Mouse (Mus musculus) heart, embryonic 11.5 days (tissue): ENCODE data around the gene Btbd7. TPM values are rescaled to one million over a fixed set of nuclear protein-coding genes. Genes with fewer than 3 reads are reported as not detected.

Experiments
- ATAC-seq: fragments of 200-750 bp; cut with Nextera tagmentation; replicated peaks from 2 replicates; pipeline ENCODE4 v1.8.0; 2017; ENCODE audit warnings: moderate library complexity; ENCODE audit not compliant: insufficient number of reproducible peaks, low FRiP score, low TSS enrichment
- H3K27ac ChIP-seq: fragments of 300-500 bp; sonication (generic); 2 replicates; pipeline ENCODE4 v1.5.1; 2014; ENCODE audit warnings: mild to moderate bottlenecking, low read depth, low read length
- H3K27me3 ChIP-seq: fragments of 300-500 bp; sonication (generic); 2 replicates; pipeline ENCODE4 v1.6.1; 2014; ENCODE audit warnings: mild to moderate bottlenecking, low read length, mixed read lengths; ENCODE audit not compliant: control insufficient read depth, insufficient read depth
- H3K36me3 ChIP-seq: fragments of 300-500 bp; sonication (generic); 2 replicates; pipeline ENCODE4 v1.6.1; 2014; ENCODE audit warnings: mild to moderate bottlenecking, low read length, moderate library complexity, mixed read lengths; ENCODE audit not compliant: control insufficient read depth, insufficient read depth
- H3K4me1 ChIP-seq: fragments of 300-500 bp; sonication (generic); 2 replicates; pipeline ENCODE4 v1.6.1; 2014; ENCODE audit warnings: low read length; ENCODE audit not compliant: control insufficient read depth, insufficient read depth
- H3K4me2 ChIP-seq: fragments of 300-500 bp; sonication (generic); 2 replicates; pipeline ENCODE4 v1.6.1; 2014; ENCODE audit warnings: mild to moderate bottlenecking, moderate library complexity
- H3K4me3 ChIP-seq: fragments of 300-500 bp; sonication (generic); 2 replicates; pipeline ENCODE4 v1.5.1; 2014; ENCODE audit warnings: low read depth, low read length
- H3K9ac ChIP-seq: fragments of 300-500 bp; sonication (generic); 2 replicates; pipeline ENCODE4 v1.6.1; 2014; ENCODE audit warnings: mild to moderate bottlenecking, low read depth, low read length, moderate library complexity
- H3K9me3 ChIP-seq: fragments of 300-500 bp; sonication (generic); replicated peaks from 2 replicates; pipeline ENCODE4 v1.6.1; 2016; ENCODE audit warnings: low read length; ENCODE audit not compliant: control insufficient read depth
- WGBS: fragments of 180-500 bp; shearing (Covaris S2); extraction: QIAGEN DNeasy Blood & Tissue Kit; methylation state at CpG from one replicate; pipeline ENCODE4 v1.1.7; 2014; ENCODE audit not compliant: insufficient replicate concordance; 5-methylcytosine and 5-hydroxymethylcytosine counted together
- polyA plus RNA-seq: library from polyadenylated mRNA; unstranded; fragments of >200 nt; fragmentation: Nextera tagmentation; extraction: Ambion mirVana; gene quantifications from 2 replicates; pipeline ENCODE4 v1.2.1, GENCODE M21; 2014

The Btbd7 gene
- polyA plus RNA-seq, 1 experiment from 2014 or later = 15.1 TPM

DNA sequence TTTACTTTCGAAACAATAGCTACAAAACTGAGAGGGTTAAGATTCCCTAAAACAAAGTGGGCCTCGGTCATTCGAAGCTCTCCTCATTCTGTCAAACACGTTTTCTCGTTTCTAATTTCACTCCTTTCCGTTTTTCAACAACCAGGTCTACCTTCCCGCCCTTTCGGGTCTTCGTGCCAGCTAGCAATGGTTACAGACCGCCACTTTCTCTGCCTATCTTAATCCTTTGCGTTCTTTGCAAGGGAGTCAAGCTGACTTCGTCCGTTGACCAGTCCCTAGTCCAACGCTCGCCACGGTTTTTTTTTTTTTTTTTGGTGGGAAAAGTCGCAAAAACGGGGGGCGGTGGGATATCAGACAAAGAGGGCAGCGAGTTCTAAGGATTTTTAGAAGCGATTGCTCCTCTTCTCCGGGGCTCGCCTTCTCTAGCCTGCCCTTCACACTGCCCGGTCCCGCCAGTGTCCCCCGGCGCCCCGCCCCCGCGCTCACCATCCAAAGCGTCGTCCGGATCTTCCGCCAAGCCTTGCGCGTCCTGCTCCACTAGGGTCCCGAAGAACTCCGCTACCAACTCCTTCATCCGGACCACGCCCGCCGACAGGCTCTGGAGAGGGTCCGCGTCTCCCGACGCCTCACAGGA, 121.1 kb downstream of the Btbd7 start:
- WGBS = under 1% methylated on average over 46 of the region's 46 CpGs
- Histone ChIP-seq H3K4me3 (peak overlapping the region; percentile 73), H3K9me3 (no peaks in the 10 kb centered on the region), H3K9ac (peak overlapping the region; percentile 78), H3K4me2 (peak overlapping the region; percentile 79), H3K36me3 (no peaks in the 10 kb centered on the region), H3K27me3 (no peaks in the 10 kb centered on the region), H3K4me1 (peaks cover 20% of the 10 kb centered on the region), H3K27ac (peak overlapping the region; percentile 91)
- ATAC-seq = peak; percentile 85

DNA sequence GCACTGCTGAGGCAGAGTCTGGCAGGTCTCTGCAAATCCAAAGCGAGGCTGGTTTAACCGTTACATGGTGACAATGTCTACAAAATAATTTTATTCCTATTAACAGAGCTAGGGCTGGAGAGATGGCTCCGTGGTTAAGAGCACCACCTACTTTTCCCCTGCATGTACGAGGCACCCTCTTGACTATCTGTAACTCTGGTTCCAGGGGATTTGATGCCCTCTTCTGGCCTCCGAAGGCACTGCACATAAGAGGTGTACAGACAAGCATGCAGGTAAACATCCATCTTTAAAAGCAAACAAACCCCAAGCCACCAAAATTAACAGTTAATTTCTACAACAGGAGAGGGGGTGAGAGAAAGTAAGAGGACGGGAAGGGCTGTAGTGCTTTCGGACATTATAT, 122.0 kb downstream of the Btbd7 start:
- no peaks in the 10 kb centered on the region for H3K9me3 ChIP-seq
- 77% methylated on average over 7 of the region's 7 CpGs for WGBS
- peaks cover 20% of the 10 kb centered on the region for H3K4me1 ChIP-seq
- H3K9ac ChIP-seq = no peak overlapping the region; the same call in 1 of the 2 replicates
- H3K4me2 ChIP-seq = peak overlapping the region; percentile 79
- no peak overlapping the region for H3K27ac ChIP-seq
- H3K4me3 ChIP-seq = peak overlapping the region; percentile 73
- H3K36me3 ChIP-seq = no peaks in the 10 kb centered on the region
- ATAC-seq = no peak
- H3K27me3 ChIP-seq = no peaks in the 10 kb centered on the region

DNA sequence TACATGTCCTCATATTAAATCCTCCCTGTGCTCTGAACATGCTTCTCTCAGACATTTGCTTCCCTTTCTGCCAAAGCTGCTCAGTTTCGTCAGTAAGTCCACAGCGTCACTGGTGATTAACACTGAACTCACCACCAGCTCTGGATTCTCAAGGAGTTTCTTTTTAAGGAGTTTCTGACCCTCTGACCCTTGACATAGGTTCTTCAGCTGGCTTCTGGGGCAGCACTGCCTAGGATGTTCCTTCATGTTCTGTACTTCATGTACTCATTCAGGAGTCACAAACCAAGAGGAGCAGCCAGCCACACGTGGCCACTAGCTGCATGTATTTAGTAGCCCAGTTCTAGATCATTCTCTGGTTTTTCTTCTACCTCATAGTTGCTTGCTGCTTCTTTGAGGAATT, 130.0 kb downstream of the Btbd7 start:
- Histone ChIP-seq H3K9me3 (no peaks in the 10 kb centered on the region), H3K36me3 (0 out of 2 replicates have a peak, but pooled peaks cover 3% of the 10 kb centered on the region), H3K4me1 (peaks cover 8% of the 10 kb centered on the region; the same call in 1 of the 2 replicates), H3K4me3 (no peak overlapping the region), H3K27me3 (no peaks in the 10 kb centered on the region), H3K4me2 (no peak overlapping the region), H3K9ac (no peak overlapping the region), H3K27ac (no peak overlapping the region)
- ATAC-seq = no peak
- WGBS = 81% methylated on average over 3 of the region's 3 CpGs

DNA sequence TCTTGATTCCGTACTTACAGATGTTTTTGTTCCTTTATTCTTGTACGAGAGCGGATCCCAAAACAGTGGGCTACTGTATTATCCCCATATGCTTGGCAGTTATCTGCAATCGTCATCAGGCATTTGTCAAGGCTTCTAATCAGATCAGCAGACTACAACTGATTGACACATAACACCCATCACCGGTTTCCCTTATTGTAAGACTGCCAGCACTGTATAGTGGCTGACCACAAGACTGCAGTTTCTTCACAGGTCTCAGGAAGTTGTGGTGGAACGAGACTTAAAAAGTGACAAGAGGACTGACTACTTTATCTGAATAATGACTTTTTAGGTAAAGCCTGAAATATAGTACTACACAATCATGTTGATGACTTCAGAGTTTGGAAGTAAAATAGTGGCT, 133.4 kb downstream of the Btbd7 start:
- peak overlapping the region; percentile 84; the same call in 1 of the 2 replicates for H3K9ac ChIP-seq
- peak overlapping the region; percentile 89 for H3K4me2 ChIP-seq
- 51% methylated on average over 6 of the region's 6 CpGs for WGBS
- ATAC-seq = no peak
- no peak overlapping the region for H3K27ac ChIP-seq
- peaks cover 18% of the 10 kb centered on the region for H3K4me1 ChIP-seq
- H3K4me3 ChIP-seq = no peak overlapping the region
- H3K27me3 ChIP-seq = no peaks in the 10 kb centered on the region
- H3K9me3 ChIP-seq = no peaks in the 10 kb centered on the region
- H3K36me3 ChIP-seq = 0 out of 2 replicates have a peak, but pooled peaks cover 3% of the 10 kb centered on the region

DNA sequence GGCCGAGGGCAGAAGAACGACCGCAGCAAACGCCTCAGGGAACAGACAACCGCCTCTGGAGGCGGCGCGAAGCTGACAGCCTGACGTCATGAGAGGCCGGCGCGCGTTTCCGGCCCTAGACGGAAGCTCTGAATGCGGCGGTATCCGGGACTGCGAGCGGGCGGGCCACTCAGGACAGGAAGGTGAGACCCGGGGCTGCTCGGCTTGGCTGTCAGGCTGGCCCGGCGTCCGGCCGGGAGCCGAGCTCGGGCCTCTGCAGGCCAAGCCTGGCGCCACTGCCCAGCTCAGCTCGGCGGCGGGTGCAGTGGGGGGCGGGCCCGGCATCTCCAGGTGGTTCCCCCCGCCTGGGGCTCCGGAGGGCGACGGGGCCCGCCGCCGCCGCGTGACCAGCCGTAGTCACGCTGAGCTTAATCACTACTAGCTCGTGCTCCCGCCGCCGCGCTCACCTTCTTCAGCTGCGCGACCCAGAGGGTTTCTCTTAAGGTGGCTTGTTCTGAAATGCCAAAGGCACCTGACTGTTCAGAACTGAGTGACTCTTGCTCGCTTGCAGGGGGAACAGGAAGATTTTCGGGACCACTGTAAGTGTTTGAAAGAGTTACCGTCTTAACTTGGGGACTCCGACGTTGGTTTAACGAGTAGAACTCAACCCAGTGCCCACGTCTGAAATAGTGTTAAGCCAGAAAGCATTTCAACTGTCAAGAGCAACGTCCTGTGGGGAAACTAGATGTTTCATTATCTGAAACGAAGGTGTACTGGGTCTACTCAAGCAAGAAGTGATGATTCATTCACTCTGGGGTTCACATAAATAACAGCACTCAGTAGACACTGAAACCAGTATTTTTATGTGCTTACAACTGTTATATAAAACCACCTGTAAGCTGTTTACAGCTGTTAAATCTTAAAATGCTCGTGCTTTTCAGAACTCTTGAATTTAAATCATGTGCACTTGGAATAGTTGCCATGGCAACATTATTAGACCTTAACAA, 134.4 kb downstream of the Btbd7 start, which contains the start of the genes Moap1 and Tmem251:
TSS of gene Moap1 (minus strand) at position 73 of the 986 bp plus-strand sequence.
TSS of gene Tmem251 (plus strand) at position 174 of the 986 bp plus-strand sequence.
- Histone ChIP-seq H3K9me3 (no peaks in the 10 kb centered on the region), H3K4me1 (peaks cover 18% of the 10 kb centered on the region), H3K36me3 (0 out of 2 replicates have a peak, but pooled peaks cover 3% of the 10 kb centered on the region), H3K4me3 (peak within 1 kb of the TSS; percentile 76), H3K4me2 (peak within 1 kb of the TSS; percentile 89), H3K27ac (peak within 1 kb of the TSS; percentile 90), H3K9ac (peak within 1 kb of the TSS; percentile 84), H3K27me3 (no peaks in the 10 kb centered on the region)
- under 1% methylated on average over 63 of the region's 63 CpGs for WGBS
- peak; percentile 94 for ATAC-seq

DNA sequence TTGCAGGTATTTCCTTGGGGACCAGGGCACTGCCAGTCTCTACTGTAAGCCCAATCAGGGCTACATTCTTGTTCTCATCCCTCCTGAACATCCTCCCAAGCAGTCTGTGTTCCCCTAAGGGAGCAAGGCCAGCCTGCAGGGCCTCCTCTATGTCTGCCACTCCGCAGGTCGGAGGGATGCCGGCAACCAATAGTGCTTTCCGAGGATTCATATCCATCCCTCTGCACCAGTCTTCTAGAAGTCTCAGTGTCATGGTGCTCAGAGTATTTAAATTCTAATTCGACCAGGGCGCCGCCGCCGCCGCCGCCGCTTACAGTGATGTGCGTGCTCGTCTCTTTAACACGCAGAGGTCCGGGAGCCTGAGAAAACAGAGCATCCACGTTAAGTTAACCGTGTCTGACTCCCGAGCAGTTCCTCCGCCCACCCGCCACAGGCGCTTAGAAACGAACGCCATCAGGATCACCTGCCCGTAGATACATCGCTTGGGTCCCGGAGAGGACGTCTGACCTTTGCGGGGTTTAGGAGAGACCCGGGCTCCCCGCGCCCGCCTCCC, 135.2 kb downstream of the Btbd7 start:
- Histone ChIP-seq H3K27ac (peak overlapping the region; percentile 90), H3K27me3 (no peaks in the 10 kb centered on the region), H3K9me3 (no peaks in the 10 kb centered on the region), H3K4me2 (peak overlapping the region; percentile 89), H3K36me3 (0 out of 2 replicates have a peak, but pooled peaks cover under 1% of the 10 kb centered on the region), H3K9ac (peak overlapping the region; percentile 84), H3K4me3 (peak overlapping the region; percentile 76), H3K4me1 (peaks cover 18% of the 10 kb centered on the region)
- ATAC-seq = peak; percentile 40
- WGBS = under 1% methylated on average over 33 of the region's 33 CpGs

DNA sequence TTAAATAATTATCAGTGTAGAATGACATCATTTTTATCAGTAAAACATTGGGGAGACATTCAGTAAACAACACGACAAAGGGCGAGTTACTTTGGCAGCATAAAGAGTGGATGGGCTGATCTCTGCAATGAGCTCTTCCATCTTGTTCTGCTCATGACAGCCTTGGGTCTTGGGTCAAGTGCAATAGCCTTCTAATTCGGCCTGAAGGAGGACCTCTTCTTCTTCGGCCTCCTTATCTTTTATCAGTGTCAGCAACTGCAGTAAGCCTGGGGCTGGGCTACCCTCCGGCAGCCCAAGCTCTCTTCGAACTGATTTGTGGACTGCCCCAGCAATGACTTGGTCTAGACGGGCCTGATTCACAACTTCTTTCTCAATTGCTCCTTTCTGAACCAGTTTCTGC, 136.2 kb downstream of the Btbd7 start:
- 59% methylated on average over 7 of the region's 7 CpGs for WGBS
- no peak overlapping the region for H3K9ac ChIP-seq
- H3K4me3 ChIP-seq = no peak overlapping the region

DNA sequence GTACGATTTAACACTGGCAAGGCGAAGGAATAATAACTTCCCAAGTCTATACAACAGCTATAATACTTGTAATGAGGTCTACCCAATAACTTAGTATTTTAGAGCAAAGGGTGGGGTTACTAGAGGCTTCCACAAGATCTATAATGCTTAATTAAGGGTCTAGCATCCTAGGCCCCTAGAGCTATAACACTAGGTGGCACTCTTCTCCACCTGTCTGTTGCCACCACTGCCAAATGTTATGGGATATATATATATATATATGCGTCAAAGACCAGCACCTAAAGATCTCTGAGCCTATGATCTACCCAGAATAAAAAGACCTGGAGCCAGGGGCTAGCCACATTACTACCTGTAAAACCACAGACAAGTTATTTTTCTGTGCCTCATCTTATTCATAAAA, 138.0 kb downstream of the Btbd7 start:
- Histone ChIP-seq H3K9ac (no peak overlapping the region), H3K36me3 (no peaks in the 10 kb centered on the region), H3K9me3 (no peaks in the 10 kb centered on the region), H3K4me1 (peaks cover 18% of the 10 kb centered on the region), H3K27ac (no peak overlapping the region), H3K27me3 (no peaks in the 10 kb centered on the region), H3K4me2 (no peak overlapping the region), H3K4me3 (no peak overlapping the region)
- WGBS = 56% methylated on average over 3 of the region's 3 CpGs
- ATAC-seq = no peak

More for the DNA sequence above, 136.2 kb downstream of the Btbd7 start:
- Histone ChIP-seq H3K4me2 (no peak overlapping the region), H3K4me1 (peaks cover 18% of the 10 kb centered on the region), H3K9me3 (no peaks in the 10 kb centered on the region), H3K27me3 (no peaks in the 10 kb centered on the region), H3K27ac (no peak overlapping the region), H3K36me3 (no peaks in the 10 kb centered on the region)
- ATAC-seq = no peak
